Mouse (Mus musculus) heart, postnatal 0 days (tissue): ENCODE results near the gene Syt1. TPM values are rescaled to one million over a fixed set of nuclear protein-coding genes. Genes with fewer than 3 reads are reported as not detected.

Experiments used
- ATAC-seq: fragments of 200-750 bp; cut with Nextera tagmentation; 2 replicates; pipeline ENCODE4 v1.8.0; 2017; ENCODE audit warnings: low read depth, moderate number of reproducible peaks, moderate library complexity; ENCODE audit not compliant: insufficient read depth
- DNase-seq: peaks from one replicate; pipeline ENCODE4 v3.0.0-alpha.2; 2016; ENCODE audit warnings: low spot score
- H3K27ac ChIP-seq: fragments of 300-500 bp; sonication (generic); 2 replicates; pipeline ENCODE4 v1.5.1; 2014; ENCODE audit warnings: low read depth, mild to moderate bottlenecking
- H3K27me3 ChIP-seq: fragments of 300-500 bp; sonication (generic); 2 replicates; pipeline ENCODE4 v1.6.1; 2014; ENCODE audit warnings: low read length, mixed read lengths; ENCODE audit not compliant: control insufficient read depth, insufficient read depth
- H3K36me3 ChIP-seq: fragments of 300-500 bp; sonication (generic); replicated peaks from 2 replicates; pipeline ENCODE4 v1.6.1; 2014; ENCODE audit warnings: low read length, mixed read lengths; ENCODE audit not compliant: control insufficient read depth, insufficient read depth
- H3K4me1 ChIP-seq: fragments of 300-500 bp; sonication (generic); 2 replicates; pipeline ENCODE4 v1.6.1; 2014; ENCODE audit warnings: antibody characterized with exemption; ENCODE audit not compliant: control insufficient read depth, insufficient read depth
- H3K4me2 ChIP-seq: fragments of 300-500 bp; sonication (generic); 2 replicates; pipeline ENCODE4 v1.6.1; 2014; ENCODE audit warnings: low read depth, mild to moderate bottlenecking, low read length, moderate library complexity
- H3K4me3 ChIP-seq: fragments of 300-500 bp; sonication (generic); 2 replicates; pipeline ENCODE4 v1.5.1; 2014; ENCODE audit warnings: low read depth, low read length
- H3K9ac ChIP-seq: fragments of 300-500 bp; sonication (generic); replicated peaks from 2 replicates; pipeline ENCODE4 v1.6.1; 2014; ENCODE audit warnings: low read depth, low read length, mixed read lengths
- H3K9me3 ChIP-seq: fragments of 300-500 bp; sonication (generic); replicated peaks from 2 replicates; pipeline ENCODE4 v1.6.1; 2016; ENCODE audit warnings: low read length; ENCODE audit not compliant: control insufficient read depth
- CTCF ChIP-seq: IDR thresholded peaks from 2 replicates; pipeline ENCODE4 v1.5.1; 2016; ENCODE audit warnings: antibody characterized with exemption, control low read depth, low read depth
- EP300 ChIP-seq: IDR thresholded peaks from 2 replicates; pipeline ENCODE4 v1.6.1; 2016; ENCODE audit warnings: antibody characterized with exemption, low read depth
- WGBS: fragments of 180-500 bp; shearing (Covaris S2); extraction: QIAGEN DNeasy Blood & Tissue Kit; methylation state at CpG from one replicate; pipeline ENCODE4 v1.1.7; 2014; 5-methylcytosine and 5-hydroxymethylcytosine counted together
- polyA plus RNA-seq: library from polyadenylated mRNA; unstranded; fragments of >200 nt; fragmentation: Nextera tagmentation; extraction: Ambion mirVana; gene quantifications from 2 replicates; pipeline ENCODE4 v1.2.1, GENCODE M21; 2015
- total RNA-seq: library from RNA; depleted of rRNA; stranded (reverse); fragments of >200 nt; gene quantifications from 2 replicates; pipeline ENCODE4 v1.2.3, GENCODE M21; 2014; ENCODE audit warnings: low replicate concordance

The Syt1 gene
- total and polyA plus RNA-seq, 2 experiments from 2014 or later = 0.08 TPM; not detected in 1

DNA sequence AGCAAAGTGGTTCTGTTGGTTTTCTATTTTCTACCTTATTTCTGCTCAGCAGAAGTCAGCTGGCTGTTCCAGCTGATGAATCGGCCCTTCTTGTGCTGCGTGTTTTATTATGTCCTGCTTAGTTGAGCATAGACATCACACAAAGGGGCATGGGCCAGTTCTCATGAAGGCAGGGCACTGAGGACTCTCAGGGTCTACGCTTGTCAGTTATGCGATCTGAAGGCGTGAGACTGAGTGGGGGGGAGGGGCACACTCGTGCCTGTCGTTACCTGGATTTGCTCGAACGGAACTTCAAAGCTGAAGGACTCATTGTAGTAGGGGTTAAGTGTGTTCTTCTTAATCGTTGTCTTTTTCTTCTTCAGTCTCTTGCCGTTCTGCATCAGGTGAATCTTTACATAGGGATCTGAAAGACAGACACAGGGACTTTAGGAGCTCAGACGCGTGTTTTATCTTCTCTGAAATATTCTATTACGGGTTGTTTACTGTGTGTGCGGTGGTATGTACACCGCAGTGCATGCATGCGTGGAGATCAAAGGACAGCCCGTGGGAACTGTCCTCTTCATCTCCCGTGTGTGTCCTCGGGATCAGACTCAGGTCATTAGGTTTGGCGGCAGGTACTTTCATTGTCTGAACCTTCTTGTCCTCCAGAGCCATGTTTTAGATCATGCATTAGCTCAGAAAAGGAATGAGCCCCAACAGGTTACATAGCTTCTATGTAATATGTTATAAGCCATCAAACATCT is 506.5 kb downstream of the Syt1 start:
- no peaks in the 10 kb centered on the region for H3K36me3 ChIP-seq
- no peaks in the 10 kb centered on the region for H3K4me1 ChIP-seq
- H3K9me3 ChIP-seq = no peaks in the 10 kb centered on the region
- H3K4me3 ChIP-seq = no peak overlapping the region
- no peaks in the 10 kb centered on the region for H3K27me3 ChIP-seq
- TF ChIP-seq CTCF = no peak
- no peak for TF ChIP-seq EP300
- no peak overlapping the region for H3K4me2 ChIP-seq
- H3K27ac ChIP-seq = no peak overlapping the region
- ATAC-seq = no peak
- WGBS = 64% methylated on average over 21 of the region's 21 CpGs
- no peak for DNase-seq
- H3K9ac ChIP-seq = no peak overlapping the region

- Histone ChIP-seq H3K27me3 (no peaks in the 10 kb centered on the region), H3K9me3 (peaks cover 8% of the 10 kb centered on the region), H3K4me3 (no peak overlapping the region), H3K27ac (no peak overlapping the region), H3K36me3 (no peaks in the 10 kb centered on the region), H3K9ac (no peak overlapping the region), H3K4me1 (no peaks in the 10 kb centered on the region), H3K4me2 (no peak overlapping the region)
- DNase-seq (no peak), ATAC-seq (no peak)
- no peak for TF ChIP-seq EP300
- WGBS = 50% methylated on average over 7 of the region's 7 CpGs
Observed at GRCm38 (mm10) chr10:108490231-108490630, 520.6 kb downstream of the Syt1 start.

- Histone ChIP-seq H3K9me3 (no peaks in the 10 kb centered on the region), H3K4me1 (no peaks in the 10 kb centered on the region), H3K4me3 (no peak overlapping the region), H3K27me3 (no peaks in the 10 kb centered on the region), H3K9ac (no peak overlapping the region), H3K36me3 (no peaks in the 10 kb centered on the region), H3K4me2 (no peak overlapping the region), H3K27ac (no peak overlapping the region)
- 84% methylated on average over 10 of the region's 10 CpGs for WGBS
- no peak for ATAC-seq
- no peak for DNase-seq
- no peak for TF ChIP-seq EP300
- TF ChIP-seq CTCF = no peak
Observed at GRCm38 (mm10) chr10:108483991-108484390, 526.8 kb downstream of the Syt1 start.

GRCm38 (mm10) chr10:108480146-108480850 is 530.5 kb downstream of the Syt1 start:
- no peak overlapping the region for H3K4me3 ChIP-seq
- no peaks in the 10 kb centered on the region for H3K36me3 ChIP-seq
- H3K27me3 ChIP-seq = no peaks in the 10 kb centered on the region
- no peak overlapping the region for H3K9ac ChIP-seq
- H3K9me3 ChIP-seq = no peaks in the 10 kb centered on the region
- no peak overlapping the region for H3K27ac ChIP-seq
- no peak for TF ChIP-seq EP300
- TF ChIP-seq CTCF = no peak
- H3K4me1 ChIP-seq = no peaks in the 10 kb centered on the region
- ATAC-seq (no peak), DNase-seq (no peak)
- no peak overlapping the region for H3K4me2 ChIP-seq
- WGBS = 78% methylated on average over 11 of the region's 11 CpGs

DNA sequence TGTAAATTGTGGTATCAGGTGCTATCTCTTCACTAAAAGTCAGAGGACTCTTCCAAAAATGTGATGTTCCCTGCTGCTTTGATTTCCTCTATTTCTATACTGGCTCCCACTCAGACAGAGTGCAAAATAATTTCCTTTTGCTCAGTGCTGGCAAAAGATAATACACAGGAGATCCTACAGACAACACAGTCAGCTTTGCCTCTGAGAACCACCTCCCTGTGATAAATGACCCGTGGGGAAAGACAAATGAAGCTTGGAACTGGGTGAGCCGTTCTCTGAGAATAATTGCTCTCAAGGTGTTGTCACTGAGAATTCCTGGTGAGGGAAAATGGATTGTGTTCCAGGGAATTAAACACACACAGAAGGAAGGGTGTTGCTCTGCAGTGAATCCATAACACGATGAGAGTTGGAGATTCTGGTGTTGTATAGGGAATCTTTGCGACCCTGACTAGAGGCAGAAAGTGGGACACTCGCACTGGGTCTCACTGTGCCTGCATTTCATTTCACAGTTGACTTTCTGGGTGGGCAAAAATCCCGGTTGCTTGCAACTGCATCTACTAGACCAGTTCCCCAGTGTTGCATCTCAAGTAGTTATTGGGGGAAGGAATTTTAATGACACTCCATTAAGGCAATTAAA is 540.3 kb downstream of the Syt1 start:
- H3K27ac ChIP-seq = no peak overlapping the region
- H3K27me3 ChIP-seq = no peaks in the 10 kb centered on the region
- no peak for DNase-seq
- no peak overlapping the region for H3K4me3 ChIP-seq
- H3K9ac ChIP-seq = no peak overlapping the region
- H3K9me3 ChIP-seq = peaks cover 5% of the 10 kb centered on the region
- no peak for TF ChIP-seq CTCF
- no peak for TF ChIP-seq EP300
- H3K36me3 ChIP-seq = no peaks in the 10 kb centered on the region
- no peak for ATAC-seq
- WGBS = 62% methylated on average over 6 of the region's 6 CpGs
- H3K4me2 ChIP-seq = no peak overlapping the region
- H3K4me1 ChIP-seq = no peaks in the 10 kb centered on the region
